Mouse (Mus musculus) gastrocnemius, adult 8-10 months (tissue): ENCODE data around the gene Olfr152. TPM values are rescaled to one million over a fixed set of nuclear protein-coding genes. Genes with fewer than 3 reads are reported as not detected.

ENCODE experiments used
- DNase-seq, 2 experiments: peaks; one replicate each; pipeline ENCODE4 v3.0.0; 2022; ENCODE audit warnings: low spot score in 2 of 2
- total RNA-seq, 4 experiments: library from RNA; stranded (reverse); gene quantifications; 2 replicates each; pipeline ENCODE4 v1.2.4; 2022

The Olfr152 gene
- not detected for total RNA-seq

DNA sequence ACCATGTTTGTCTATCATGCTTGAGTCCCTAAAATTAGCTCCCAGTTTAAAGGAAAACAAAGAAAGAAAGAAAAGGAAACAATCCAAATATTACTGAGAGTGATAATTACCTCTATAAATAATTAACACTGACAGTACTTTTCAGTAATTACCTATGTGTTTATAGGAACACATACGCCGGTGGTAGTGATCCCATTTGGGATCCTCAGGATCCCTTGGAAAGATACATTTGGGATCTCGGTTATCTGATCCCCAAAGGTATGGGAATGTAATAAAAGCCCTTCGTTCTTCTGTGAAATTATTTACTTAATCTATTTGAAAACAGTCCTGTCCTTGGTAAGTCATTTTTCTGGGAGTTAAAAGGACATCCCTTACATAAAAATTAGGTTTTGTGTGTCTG is at the start of gene Olfr152:
Gene Olfr152, plus strand, starts transcription at position 301 of the 400 bp plus-strand sequence.
- DNase-seq, result no peak

DNA sequence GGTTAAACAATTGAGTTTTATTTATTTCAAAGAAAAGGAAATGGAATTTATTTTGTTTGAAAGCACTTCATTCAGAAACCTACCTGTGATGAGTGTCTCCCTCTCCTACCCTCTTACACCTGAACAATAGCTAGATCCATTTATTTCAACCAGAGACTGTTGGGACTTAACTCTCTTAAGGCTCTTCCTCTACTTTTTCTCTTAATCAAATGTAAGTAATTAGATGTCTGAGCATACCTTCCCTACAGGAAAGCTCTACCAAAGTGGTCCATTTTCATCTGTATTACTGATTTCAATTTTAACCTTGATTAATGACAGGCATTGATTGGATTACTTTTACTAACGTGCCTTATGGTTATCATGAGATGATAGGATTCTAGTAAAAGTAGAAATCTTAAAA is 39.4 kb upstream of the Olfr152 start, which contains the start of gene Olfr1138:
Gene Olfr1138, minus strand, starts transcription at position 101 of the 400 bp plus-strand sequence.
- no peak for DNase-seq

DNA sequence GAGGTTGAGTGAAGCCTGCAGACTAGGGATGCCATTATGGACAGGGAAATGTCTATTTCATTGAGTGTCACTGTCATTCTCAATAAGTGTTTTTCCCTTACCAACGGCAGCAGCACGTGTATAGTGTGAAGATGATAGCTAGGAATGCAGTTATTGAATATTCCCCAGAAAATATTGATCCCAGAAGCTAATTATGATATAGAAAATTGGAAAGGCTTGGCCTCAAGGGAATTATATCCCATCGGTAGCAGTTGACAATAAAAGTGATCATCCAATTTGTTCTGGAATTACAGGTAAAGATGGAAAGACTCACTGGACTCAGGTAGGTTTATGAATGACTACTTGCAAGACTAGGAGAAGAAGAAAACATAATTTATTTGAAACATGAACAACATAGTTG is 35.8 kb upstream of the Olfr152 start, which contains the start of gene Olfr1140:
Gene Olfr1140, plus strand, starts transcription at position 301 of the 400 bp plus-strand sequence.
- DNase-seq, result no peak

DNA sequence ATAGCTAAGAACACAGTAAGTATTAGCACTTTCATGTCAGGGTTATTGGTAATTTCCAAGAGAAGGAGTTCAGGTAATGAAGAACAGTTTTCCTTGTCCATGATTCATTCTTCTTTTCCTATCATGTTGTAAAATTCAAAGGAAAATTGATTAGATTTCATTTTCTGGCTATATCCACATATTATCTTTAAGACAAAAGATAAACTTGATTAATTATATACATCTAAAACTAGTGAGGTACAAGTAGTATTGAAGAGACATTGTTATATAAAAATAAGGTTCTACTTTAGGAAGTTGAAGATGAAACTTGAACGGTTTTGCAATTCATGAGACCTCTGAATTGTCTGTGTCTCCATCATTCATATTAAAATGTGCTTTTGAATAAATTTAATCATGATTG is 25.4 kb upstream of the Olfr152 start, which contains the start of gene Olfr1141:
Gene Olfr1141, minus strand, starts transcription at position 101 of the 400 bp plus-strand sequence.
- DNase-seq, result no peak

DNA sequence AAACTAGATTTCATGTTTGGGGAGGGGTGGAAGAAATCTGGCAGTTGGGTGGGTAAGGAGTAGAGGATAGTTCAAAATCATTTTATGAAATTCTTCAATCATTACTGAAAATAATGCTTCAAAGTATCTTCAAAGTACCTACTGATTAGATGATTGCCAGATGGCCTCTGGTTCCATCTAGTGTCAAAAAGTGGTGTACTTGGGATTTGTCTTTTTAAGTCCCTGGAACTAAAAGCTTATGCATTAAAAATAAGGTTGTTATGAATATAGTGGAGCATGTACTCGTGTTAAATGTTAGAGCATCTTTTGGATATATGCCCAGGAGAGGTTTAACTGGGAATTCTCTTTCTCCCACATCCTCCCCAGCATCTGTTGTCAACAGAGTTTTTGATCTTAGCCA is 3.1 kb upstream of the Olfr152 start:
- DNase-seq, result no peak

DNA sequence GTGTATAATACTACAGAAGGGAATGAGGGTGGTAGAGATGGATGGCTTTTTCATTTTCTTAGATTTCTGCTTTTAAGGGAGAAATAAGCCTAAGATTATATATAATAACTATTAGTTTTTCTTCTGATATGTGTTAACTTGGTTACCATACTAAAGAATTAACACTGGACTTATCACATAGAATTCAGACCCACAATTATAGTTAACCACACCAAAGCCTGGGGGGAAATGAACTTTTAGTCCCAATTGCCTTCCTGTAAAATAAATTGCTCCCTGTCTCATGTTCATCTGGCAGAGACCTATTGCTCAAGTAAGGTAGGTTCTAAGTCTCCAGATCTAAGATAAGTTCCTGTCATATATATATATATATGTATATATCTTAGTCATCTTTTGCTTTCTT is 21.0 kb downstream of the Olfr152 start, which contains the start of gene Olfr1143:
Gene Olfr1143, plus strand, starts transcription at position 301 of the 400 bp plus-strand sequence.
- DNase-seq, result no peak

DNA sequence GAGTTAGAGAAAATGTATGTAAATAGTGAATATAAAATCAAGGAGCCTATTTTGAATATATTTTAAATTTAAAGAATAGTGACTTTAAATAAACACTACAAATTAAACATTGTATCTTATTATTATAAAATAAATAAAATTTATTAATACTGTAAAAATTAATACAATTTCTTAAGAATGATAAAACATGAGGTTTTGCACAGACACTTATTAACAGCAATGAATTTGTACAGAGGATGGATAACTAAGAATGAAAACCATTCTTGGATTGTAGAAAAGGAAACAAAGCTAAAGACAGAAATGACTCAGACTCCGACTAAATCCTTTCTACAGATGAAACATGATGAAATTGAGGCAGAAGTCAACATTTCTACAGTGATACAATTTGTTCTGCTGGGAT is 30.2 kb downstream of the Olfr152 start, which contains the start of gene Olfr1145:
Gene Olfr1145, plus strand, starts transcription at position 301 of the 400 bp plus-strand sequence.
- DNase-seq, result no peak

DNA sequence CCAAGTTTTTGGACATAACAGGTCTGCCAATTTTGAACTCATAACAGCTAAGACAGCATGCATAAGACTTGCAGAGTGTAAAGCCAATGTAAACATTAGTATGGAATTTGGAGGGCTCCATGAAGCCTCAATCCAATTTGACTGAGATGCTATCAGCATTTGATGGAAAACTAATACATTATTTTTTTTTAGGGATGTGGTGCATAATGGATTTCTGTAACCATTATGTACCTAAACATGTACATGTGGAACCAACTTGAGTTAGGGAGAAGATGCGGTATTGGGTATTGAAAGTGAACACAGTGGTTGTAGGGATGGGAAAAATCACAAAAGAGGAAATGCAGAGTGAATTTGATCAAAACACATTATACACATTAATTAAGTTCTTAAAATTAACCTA is 51.0 kb downstream of the Olfr152 start, which contains the start of gene Olfr1148:
Gene Olfr1148, plus strand, starts transcription at position 301 of the 400 bp plus-strand sequence.
- DNase-seq, result no peak

Other genes starting within 250 kb of the Olfr152 start
- gene Olfr153, start 247.7 kb upstream of the Olfr152 start, total RNA-seq, result not detected
- not detected for gene Olfr1128, start 233.9 kb upstream of the Olfr152 start, total RNA-seq
- not detected for gene Olfr1129, start 205.6 kb upstream of the Olfr152 start, total RNA-seq
- not detected for gene Olfr1130, start 173.3 kb upstream of the Olfr152 start, total RNA-seq
- not detected for gene Olfr1131, start 152.4 kb upstream of the Olfr152 start, total RNA-seq
- not detected for gene Olfr1132, start 141.9 kb upstream of the Olfr152 start, total RNA-seq
- gene Olfr1133, start 132.1 kb upstream of the Olfr152 start, total RNA-seq, result not detected
- not detected for gene Olfr1134, start 121.0 kb upstream of the Olfr152 start, total RNA-seq
- not detected for gene Olfr1135, start 105.8 kb upstream of the Olfr152 start, total RNA-seq
- not detected for gene Olfr1136, start 85.5 kb upstream of the Olfr152 start, total RNA-seq
- gene Olfr1137, start 66.3 kb upstream of the Olfr152 start, total RNA-seq, result not detected
- gene Olfr1138, start 39.5 kb upstream of the Olfr152 start, total RNA-seq, result not detected
- gene Olfr1140, start 35.7 kb upstream of the Olfr152 start, total RNA-seq, result not detected
- not detected for gene Olfr1141, start 25.5 kb upstream of the Olfr152 start, total RNA-seq
- gene Olfr1143, start 21.1 kb downstream of the Olfr152 start, total RNA-seq, result not detected
- gene Olfr1145, start 30.3 kb downstream of the Olfr152 start, total RNA-seq, result not detected
- gene Olfr1148, start 51.0 kb downstream of the Olfr152 start, total RNA-seq, result not detected
- not detected for gene Olfr1150-ps1, start 64.5 kb downstream of the Olfr152 start, total RNA-seq
- not detected for gene Olfr1151, start 76.4 kb downstream of the Olfr152 start, total RNA-seq
- not detected for gene Olfr1152, start 87.0 kb downstream of the Olfr152 start, total RNA-seq
- not detected for gene Olfr1153, start 115.5 kb downstream of the Olfr152 start, total RNA-seq
- not detected for gene Olfr1154, start 125.7 kb downstream of the Olfr152 start, total RNA-seq
- gene Olfr1155, start 165.7 kb downstream of the Olfr152 start, total RNA-seq, result not detected
- gene Olfr1156, start 173.6 kb downstream of the Olfr152 start, total RNA-seq, result not detected
- gene Olfr1157, start 188.8 kb downstream of the Olfr152 start, total RNA-seq, result not detected
- gene Olfr74, start 195.2 kb downstream of the Olfr152 start, total RNA-seq, result not detected
- not detected for gene Olfr1158, start 210.6 kb downstream of the Olfr152 start, total RNA-seq
- gene Olfr1160, start 228.8 kb downstream of the Olfr152 start, total RNA-seq, result not detected
- gene Olfr1161, start 243.3 kb downstream of the Olfr152 start, total RNA-seq, result not detected